Mouse (Mus musculus): ENCODE data around the gene Nanos2.

- TF ChIP-seq CTCF (IDR thresholded peaks at IDR 0.05; ENCODE audit: borderline replicate concordance, extremely low read depth, insufficient read depth, insufficient read length) (no peak), POLR2A (IDR thresholded peaks at IDR 0.05; ENCODE audit: borderline replicate concordance, extremely low read depth, insufficient read depth, insufficient read length, poor library complexity, severe bottlenecking) (no peak)
Measured at GRCm38 (mm10) chr7:18962795-18963194, 24.4 kb upstream of the Nanos2 start.

Measured in brain, embryonic 14.5 days (tissue).